Mouse (Mus musculus) heart, embryonic 14.5 days (tissue): ENCODE data around the gene Galnt5. TPM values are rescaled to one million over a fixed set of nuclear protein-coding genes. Genes with fewer than 3 reads are reported as not detected.

Source experiments
- ATAC-seq: fragments of 200-750 bp; cut with Nextera tagmentation; 2 replicates; pipeline ENCODE4 v1.8.0; 2017; ENCODE audit warnings: low read depth, moderate TSS enrichment; ENCODE audit not compliant: insufficient number of reproducible peaks, insufficient read depth, low FRiP score
- H3K27ac ChIP-seq, 2 experiments: fragments of 200-500 bp in 1 of 2; fragments of 300-500 bp in 1 of 2; sonication (generic) in 1 of 2; replicated peaks in 1 of 2; 2 replicates each; pipeline ENCODE4 v1.5.1; 2012 to 2014; ENCODE audit warnings: low read depth in 2 of 2, low read length in 2 of 2, control low read depth in 1 of 2, mild to moderate bottlenecking in 1 of 2, mixed read lengths in 1 of 2; ENCODE audit not compliant: control insufficient read depth in 1 of 2, insufficient read depth in 1 of 2
- H3K27me3 ChIP-seq: fragments of 300-500 bp; sonication (generic); 2 replicates; pipeline ENCODE4 v1.6.1; 2014; ENCODE audit warnings: mild to moderate bottlenecking, low read length, control low read depth; ENCODE audit not compliant: control insufficient read depth, insufficient read depth
- H3K36me3 ChIP-seq: fragments of 300-500 bp; sonication (generic); 2 replicates; pipeline ENCODE4 v1.6.1; 2014; ENCODE audit warnings: mild to moderate bottlenecking, control low read depth, low read length, mixed read lengths; ENCODE audit not compliant: control insufficient read depth, insufficient read depth
- H3K4me1 ChIP-seq, 2 experiments: fragments of 200-500 bp in 1 of 2; fragments of 300-500 bp in 1 of 2; sonication (generic) in 1 of 2; 2 replicates each; pipeline ENCODE4 v1.6.1; 2012 to 2014; ENCODE audit warnings: low read length in 2 of 2, control low read depth in 1 of 2, mixed read lengths in 1 of 2; ENCODE audit not compliant: control insufficient read depth in 2 of 2, insufficient read depth in 2 of 2
- H3K4me2 ChIP-seq: fragments of 300-500 bp; sonication (generic); 2 replicates; pipeline ENCODE4 v1.6.1; 2014; ENCODE audit warnings: mild to moderate bottlenecking, low read length
- H3K4me3 ChIP-seq, 2 experiments: fragments of 200-500 bp in 1 of 2; fragments of 300-500 bp in 1 of 2; sonication (generic) in 1 of 2; 2 replicates each; pipeline ENCODE4 v1.5.1; 2012 to 2014; ENCODE audit warnings: low read length in 2 of 2, mild to moderate bottlenecking in 2 of 2, control low read depth in 1 of 2, low read depth in 1 of 2, moderate library complexity in 1 of 2; ENCODE audit not compliant: control insufficient read depth in 1 of 2, insufficient read depth in 1 of 2
- H3K9ac ChIP-seq: fragments of 300-500 bp; sonication (generic); 2 replicates; pipeline ENCODE4 v1.6.1; 2014; ENCODE audit warnings: mild to moderate bottlenecking, low read length
- H3K9me3 ChIP-seq: fragments of 300-500 bp; sonication (generic); 2 replicates; pipeline ENCODE4 v1.6.1; 2016; ENCODE audit warnings: low read length, control low read depth; ENCODE audit not compliant: control insufficient read depth
- WGBS: fragments of 180-500 bp; shearing (Covaris S2); extraction: QIAGEN DNeasy Blood & Tissue Kit; methylation state at CpG from one replicate; pipeline ENCODE4 v1.1.7; 2014; 5-methylcytosine and 5-hydroxymethylcytosine counted together
- polyA plus RNA-seq: library from polyadenylated mRNA; unstranded; fragments of >200 nt; fragmentation: Nextera tagmentation; extraction: Ambion mirVana; gene quantifications from 2 replicates; pipeline ENCODE4 v1.2.1, GENCODE M21; 2014

The Galnt5 gene
- polyA plus RNA-seq, 1 experiment from 2014 or later, result 0.82 TPM

DNA sequence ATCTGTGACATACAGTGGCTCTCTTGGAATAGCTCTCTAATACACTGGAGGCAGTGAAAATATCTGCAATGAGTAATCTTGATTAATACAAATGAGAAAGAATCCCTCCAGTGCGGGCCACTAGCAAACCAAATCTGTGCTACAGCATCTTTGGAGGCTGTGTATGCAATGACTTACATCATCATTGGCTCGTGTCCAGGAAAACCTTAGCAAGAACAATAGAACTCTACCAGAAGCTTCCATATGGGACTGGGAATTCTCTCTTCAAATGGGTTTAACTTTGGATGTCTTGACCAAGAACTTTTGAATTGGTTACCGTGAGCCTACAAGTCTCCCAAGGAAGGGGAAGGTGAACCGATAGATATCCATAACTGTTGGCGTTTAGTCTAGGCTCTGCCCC lies 29.1 kb downstream of the Galnt5 start:
- ATAC-seq, result no peak
- Histone ChIP-seq H3K27ac (no peak overlapping the region), H3K27me3 (no peaks in the 10 kb centered on the region), H3K36me3 (no peaks in the 10 kb centered on the region), H3K9ac (no peak overlapping the region), H3K9me3 (no peaks in the 10 kb centered on the region), H3K4me3 (no peak overlapping the region), H3K4me1 (no peaks in the 10 kb centered on the region), H3K4me2 (no peak overlapping the region)
- 78% methylated on average over 5 of the region's 5 CpGs for WGBS

DNA sequence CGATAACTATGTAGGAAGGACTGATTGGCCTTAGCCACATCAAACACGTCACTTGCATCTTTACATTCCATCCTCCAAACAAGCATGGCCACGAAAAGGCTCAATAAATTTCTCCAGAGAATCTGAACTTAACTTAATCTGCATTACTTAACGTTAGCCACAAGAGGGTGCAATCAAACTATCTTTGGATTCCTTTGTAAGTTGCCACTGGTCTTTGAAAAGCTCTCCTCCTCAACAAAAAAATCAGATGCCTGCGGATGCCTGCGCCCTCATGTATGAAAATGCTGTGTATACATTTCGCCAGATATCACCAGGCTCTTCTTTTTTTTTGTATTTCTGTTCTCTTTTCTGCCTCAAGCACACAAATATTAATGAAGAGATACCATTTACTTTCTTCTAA lies 31.7 kb downstream of the Galnt5 start:
- no peak overlapping the region for H3K4me3 ChIP-seq
- no peak for ATAC-seq
- no peaks in the 10 kb centered on the region for H3K9me3 ChIP-seq
- no peak overlapping the region for H3K27ac ChIP-seq
- no peak overlapping the region for H3K9ac ChIP-seq
- 28% methylated on average over 7 of the region's 7 CpGs for WGBS
- H3K27me3 ChIP-seq, result no peaks in the 10 kb centered on the region
- H3K36me3 ChIP-seq, result no peaks in the 10 kb centered on the region
- H3K4me1 ChIP-seq, result no peaks in the 10 kb centered on the region
- H3K4me2 ChIP-seq, result no peak overlapping the region

DNA sequence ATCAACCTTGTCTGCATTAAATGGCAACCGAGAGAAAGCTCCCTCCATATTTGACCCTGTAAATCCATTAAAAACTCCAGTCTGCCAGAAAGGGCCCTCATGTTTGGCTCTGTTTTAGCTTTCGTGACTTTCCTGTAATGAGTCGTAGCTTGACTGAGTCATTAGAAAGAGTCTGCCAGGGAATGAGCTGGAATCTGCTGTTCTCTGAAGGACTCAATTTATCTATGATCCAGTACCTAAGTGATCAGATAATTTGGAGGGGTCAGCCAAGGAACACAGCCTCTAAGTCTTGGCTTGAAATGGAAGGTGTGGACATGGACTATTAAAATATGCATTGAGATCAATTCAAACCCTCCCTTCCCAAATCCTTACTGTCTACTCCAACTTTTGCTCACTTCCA lies 33.7 kb downstream of the Galnt5 start:
- WGBS, result 71% methylated on average over 3 of the region's 3 CpGs
- Histone ChIP-seq H3K4me2 (no peak overlapping the region), H3K9ac (no peak overlapping the region), H3K27me3 (no peaks in the 10 kb centered on the region), H3K4me3 (no peak overlapping the region), H3K4me1 (no peaks in the 10 kb centered on the region), H3K9me3 (no peaks in the 10 kb centered on the region), H3K36me3 (no peaks in the 10 kb centered on the region), H3K27ac (no peak overlapping the region)
- no peak for ATAC-seq

DNA sequence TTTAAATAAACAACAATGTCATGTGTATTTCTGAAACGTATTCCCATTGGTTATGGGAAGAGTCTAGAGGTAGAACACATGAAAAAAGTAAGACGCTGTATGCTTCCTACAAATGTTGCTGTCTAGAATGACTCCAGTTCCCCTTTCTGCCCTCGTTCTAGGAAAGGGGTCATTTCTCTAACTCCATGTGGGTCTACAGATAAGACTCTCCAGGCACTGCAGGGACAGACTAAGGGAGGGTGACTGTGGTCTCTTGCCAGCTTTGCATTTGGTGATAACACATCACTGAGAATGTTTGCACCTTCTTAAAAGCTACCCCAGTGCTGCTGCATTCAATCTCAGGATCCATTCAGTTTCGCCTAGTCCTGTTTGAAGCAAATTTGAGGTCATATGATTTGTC lies 38.0 kb downstream of the Galnt5 start:
- H3K4me3 ChIP-seq, result no peak overlapping the region
- no peaks in the 10 kb centered on the region for H3K9me3 ChIP-seq
- 51% methylated on average over 4 of the region's 4 CpGs for WGBS
- H3K4me2 ChIP-seq, result no peak overlapping the region
- no peak for ATAC-seq
- no peak overlapping the region for H3K9ac ChIP-seq
- no peaks in the 10 kb centered on the region for H3K27me3 ChIP-seq
- H3K36me3 ChIP-seq, result no peaks in the 10 kb centered on the region
- H3K27ac ChIP-seq, result no peak overlapping the region
- H3K4me1 ChIP-seq, result no peaks in the 10 kb centered on the region

DNA sequence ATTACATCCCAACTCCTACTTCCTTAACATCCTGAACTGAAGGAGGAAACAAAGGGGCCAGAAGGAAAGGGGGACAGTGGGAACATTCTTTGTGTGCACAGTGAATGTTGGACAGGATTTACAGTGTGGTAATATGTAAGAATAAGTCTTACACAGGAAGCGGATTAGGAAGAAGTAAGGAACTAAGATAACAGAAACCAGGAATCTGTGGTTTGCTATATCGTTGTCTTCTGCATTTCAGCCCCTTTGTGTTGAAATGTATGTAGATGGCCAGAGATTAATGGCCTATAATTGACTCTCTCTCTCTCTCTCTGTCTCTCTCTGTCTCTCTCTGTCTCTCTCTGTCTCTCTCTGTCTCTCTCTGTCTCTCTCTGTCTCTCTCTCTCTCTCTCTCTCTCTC lies 39.2 kb downstream of the Galnt5 start:
- Histone ChIP-seq H3K27ac (no peak overlapping the region), H3K4me1 (no peaks in the 10 kb centered on the region), H3K36me3 (no peaks in the 10 kb centered on the region), H3K4me2 (no peak overlapping the region), H3K27me3 (no peaks in the 10 kb centered on the region), H3K9me3 (no peaks in the 10 kb centered on the region), H3K4me3 (no peak overlapping the region), H3K9ac (no peak overlapping the region)
- no peak for ATAC-seq
- 64% methylated on average over 2 of the region's 2 CpGs for WGBS

DNA sequence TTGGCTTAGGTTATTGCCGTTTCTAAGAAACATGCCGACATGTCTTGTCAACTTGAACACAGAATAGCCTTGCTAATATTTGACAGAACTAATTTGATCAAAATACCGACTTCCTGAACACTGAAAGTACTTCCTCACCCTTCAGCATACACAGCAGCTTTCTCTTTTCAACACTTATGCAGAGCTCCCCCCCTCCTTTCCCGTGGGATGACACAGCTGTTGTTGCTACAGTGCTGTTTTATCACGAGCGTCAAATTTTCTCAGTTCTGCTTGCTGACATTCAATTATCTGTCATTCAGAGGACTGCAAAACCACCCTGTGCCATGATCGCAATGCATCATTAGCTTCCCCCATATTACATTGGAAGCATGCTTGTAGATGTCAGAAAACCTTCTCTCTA lies 44.2 kb downstream of the Galnt5 start:
- 50% methylated on average over 7 of the region's 7 CpGs for WGBS
- H3K4me1 ChIP-seq, result no peaks in the 10 kb centered on the region
- no peak overlapping the region for H3K9ac ChIP-seq
- H3K4me2 ChIP-seq, result no peak overlapping the region
- no peaks in the 10 kb centered on the region for H3K36me3 ChIP-seq
- no peak for ATAC-seq
- no peaks in the 10 kb centered on the region for H3K27me3 ChIP-seq
- no peaks in the 10 kb centered on the region for H3K9me3 ChIP-seq
- no peak overlapping the region for H3K4me3 ChIP-seq
- no peak overlapping the region for H3K27ac ChIP-seq

DNA sequence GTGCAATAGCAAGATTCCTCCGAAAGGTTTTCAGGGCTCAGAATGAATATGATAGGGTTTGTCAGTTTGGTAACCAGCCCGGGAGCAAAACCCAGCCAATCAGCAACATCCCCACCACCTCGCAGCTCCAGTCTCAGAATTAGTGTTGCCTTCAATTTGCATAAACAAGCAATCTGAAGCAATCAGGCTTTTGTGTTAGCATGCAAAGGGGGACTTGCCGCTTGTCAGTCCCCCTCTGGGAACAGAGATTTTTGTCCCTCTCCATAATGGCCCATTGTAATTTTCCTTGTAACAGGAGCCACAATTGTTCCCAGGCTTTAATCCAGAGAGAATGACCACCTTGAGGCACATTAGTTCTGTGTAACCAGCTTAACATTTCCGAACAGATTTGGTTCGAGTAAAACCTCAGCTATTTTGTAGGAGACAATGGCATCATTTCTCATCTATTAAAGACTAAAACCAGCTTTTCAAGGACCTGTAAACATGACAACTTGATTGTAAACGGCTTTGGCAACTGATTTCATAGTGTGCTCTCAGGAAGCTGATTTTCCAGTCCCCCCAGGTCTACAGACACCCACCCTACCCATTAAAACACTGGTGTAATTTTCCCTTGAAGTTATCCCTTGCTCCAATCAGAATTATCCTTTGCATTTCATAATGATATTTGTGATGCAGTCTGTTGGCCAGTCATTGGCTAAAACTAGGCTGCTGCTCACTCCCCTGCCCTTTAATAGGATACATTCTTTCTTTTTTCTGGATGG lies 55.3 kb downstream of the Galnt5 start, which contains the start of gene Ermn:
Gene Ermn (minus strand): TSS at position 44 of the 761 bp plus-strand sequence.
- no peak for ATAC-seq
- 53% methylated on average over 7 of the region's 7 CpGs for WGBS

DNA sequence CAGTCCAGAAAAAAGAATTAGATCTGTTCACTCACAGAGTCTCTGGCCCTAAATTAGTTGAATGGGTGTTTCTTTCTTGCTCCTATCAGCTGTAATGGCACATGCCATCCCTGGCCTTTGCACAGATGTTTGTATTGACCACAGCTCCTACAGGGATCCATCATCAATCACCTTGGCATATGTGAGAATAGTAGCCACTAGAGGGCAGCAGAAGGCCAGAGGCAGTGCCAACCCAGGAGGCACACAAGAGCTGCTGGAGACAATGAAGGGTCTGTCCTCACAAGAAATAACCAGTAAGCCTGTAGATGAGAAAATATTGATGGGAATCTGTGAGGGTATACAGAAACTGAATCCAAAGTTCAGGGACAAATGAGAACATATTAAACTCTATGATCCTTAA lies 57.7 kb downstream of the Galnt5 start:
- Histone ChIP-seq H3K4me1 (no peaks in the 10 kb centered on the region), H3K4me3 (no peak overlapping the region), H3K27ac (no peak overlapping the region), H3K9ac (no peak overlapping the region), H3K27me3 (no peaks in the 10 kb centered on the region), H3K36me3 (no peaks in the 10 kb centered on the region), H3K4me2 (no peak overlapping the region), H3K9me3 (no peaks in the 10 kb centered on the region)
- ATAC-seq, result no peak

More for the DNA sequence above, 55.3 kb downstream of the Galnt5 start, which contains the start of gene Ermn:
- no peaks in the 10 kb centered on the region for H3K36me3 ChIP-seq
- H3K27ac ChIP-seq, result no peak within 1 kb of the TSS
- no peaks in the 10 kb centered on the region for H3K27me3 ChIP-seq
- H3K9ac ChIP-seq, result no peak within 1 kb of the TSS
- H3K4me1 ChIP-seq, result no peaks in the 10 kb centered on the region
- no peak within 1 kb of the TSS for H3K4me3 ChIP-seq
- no peak within 1 kb of the TSS for H3K4me2 ChIP-seq
- H3K9me3 ChIP-seq, result no peaks in the 10 kb centered on the region
